Mouse (Mus musculus) forelimb bud, embryonic 11.5 days (tissue): ENCODE measurements around the gene Epop.

Experiments
- DNase-seq: peaks from one replicate; pipeline ENCODE4 v3.0.0-alpha.2; 2012; ENCODE audit warnings: low read depth, low spot score

Gene Epop

GRCm38 (mm10) chr11:97590227-97590960 lies 39.1 kb downstream of the Epop start:
- DNase-seq: no peak

- no peak for DNase-seq
These were observed 40.3 kb downstream of the Epop start for GRCm38 (mm10) chr11:97589216-97589615.

- no peak for DNase-seq
These were observed 43.6 kb downstream of the Epop start for GRCm38 (mm10) chr11:97585932-97586331.

- DNase-seq: no peak
These were observed 45.0 kb downstream of the Epop start for GRCm38 (mm10) chr11:97584476-97584875.

- DNase-seq: no peak
These were observed 50.2 kb downstream of the Epop start for GRCm38 (mm10) chr11:97579088-97579857.

GRCm38 (mm10) chr11:97578286-97578685 lies 51.2 kb downstream of the Epop start:
- DNase-seq: no peak
